Mouse (Mus musculus) neural tube, embryonic 11.5 days (tissue): ENCODE data around the gene Gm8439. TPM values are rescaled to one million over a fixed set of nuclear protein-coding genes. Genes with fewer than 3 reads are reported as not detected.
A peak's percentile ranks its signal among the peaks of the same experiment; 100 is the strongest.

Experiments
- ATAC-seq: fragments of 200-750 bp; cut with Nextera tagmentation; 2 replicates; pipeline ENCODE4 v1.8.0; 2017; ENCODE audit warnings: moderate number of reproducible peaks, mild to moderate bottlenecking, moderate TSS enrichment, moderate library complexity; ENCODE audit not compliant: insufficient read depth, low FRiP score, low TSS enrichment
- DNase-seq: peaks from one replicate; pipeline ENCODE4 v3.0.0-alpha.2; 2015; ENCODE audit warnings: low spot score
- H3K27ac ChIP-seq: fragments of 300-500 bp; sonication (generic); 2 replicates; pipeline ENCODE4 v1.5.1; 2014; ENCODE audit warnings: low read depth, mild to moderate bottlenecking, low read length
- H3K27me3 ChIP-seq: fragments of 300-500 bp; sonication (generic); 2 replicates; pipeline ENCODE4 v1.6.1; 2014; ENCODE audit warnings: mild to moderate bottlenecking, low read length, mixed read lengths; ENCODE audit not compliant: control insufficient read depth, insufficient read depth
- H3K36me3 ChIP-seq: fragments of 300-500 bp; sonication (generic); 2 replicates; pipeline ENCODE4 v1.6.1; 2014; ENCODE audit warnings: mild to moderate bottlenecking, low read length, moderate library complexity, mixed read lengths; ENCODE audit not compliant: control insufficient read depth, insufficient read depth
- H3K4me1 ChIP-seq: fragments of 300-500 bp; sonication (generic); 2 replicates; pipeline ENCODE4 v1.6.1; 2014; ENCODE audit warnings: low read length, mixed read lengths; ENCODE audit not compliant: control insufficient read depth, insufficient read depth
- H3K4me2 ChIP-seq: fragments of 300-500 bp; sonication (generic); 2 replicates; pipeline ENCODE4 v1.6.1; 2014; ENCODE audit warnings: low read depth, mild to moderate bottlenecking, moderate library complexity
- H3K4me3 ChIP-seq: fragments of 300-500 bp; sonication (generic); 2 replicates; pipeline ENCODE4 v1.5.1; 2014; ENCODE audit warnings: low read depth, low read length
- H3K9ac ChIP-seq: fragments of 300-500 bp; sonication (generic); 2 replicates; pipeline ENCODE4 v1.6.1; 2014; ENCODE audit warnings: mild to moderate bottlenecking, low read length
- H3K9me3 ChIP-seq: fragments of 300-500 bp; sonication (generic); 2 replicates; pipeline ENCODE4 v1.6.1; 2016; ENCODE audit warnings: low read length; ENCODE audit not compliant: control insufficient read depth
- WGBS: fragments of 180-500 bp; shearing (Covaris S2); extraction: QIAGEN DNeasy Blood & Tissue Kit; methylation state at CpG from one replicate; pipeline ENCODE4 v1.1.7; 2014; 5-methylcytosine and 5-hydroxymethylcytosine counted together
- polyA plus RNA-seq: library from polyadenylated mRNA; unstranded; fragments of >200 nt; fragmentation: Nextera tagmentation; extraction: Ambion mirVana; gene quantifications from 2 replicates; pipeline ENCODE4 v1.2.1, GENCODE M21; 2014

The Gm8439 gene
- polyA plus RNA-seq, 1 experiment from 2014 or later: not detected

GRCm38 (mm10) chr4:120615528-120616081 lies 27.1 kb downstream of the Gm8439 start:
- Histone ChIP-seq H3K9me3 (no peaks in the 10 kb centered on the region), H3K36me3 (no peaks in the 10 kb centered on the region), H3K4me2 (no peak overlapping the region), H3K4me1 (peaks cover 7% of the 10 kb centered on the region; the same call in 1 of the 2 replicates), H3K27me3 (no peaks in the 10 kb centered on the region), H3K9ac (no peak overlapping the region), H3K27ac (no peak overlapping the region), H3K4me3 (no peak overlapping the region)
- DNase-seq: peak; percentile 47
- no peak for ATAC-seq
- WGBS: 35% methylated on average over 10 of the region's 10 CpGs

GRCm38 (mm10) chr4:120616199-120617025 lies 27.9 kb downstream of the Gm8439 start:
- H3K4me1 ChIP-seq: peaks cover 7% of the 10 kb centered on the region; the same call in 1 of the 2 replicates
- DNase-seq: no peak
- no peak overlapping the region for H3K27ac ChIP-seq
- no peaks in the 10 kb centered on the region for H3K27me3 ChIP-seq
- H3K9ac ChIP-seq: no peak overlapping the region
- H3K4me3 ChIP-seq: no peak overlapping the region
- WGBS: 60% methylated on average over 13 of the region's 13 CpGs
- no peak overlapping the region for H3K4me2 ChIP-seq
- ATAC-seq: no peak
- H3K9me3 ChIP-seq: no peaks in the 10 kb centered on the region
- no peaks in the 10 kb centered on the region for H3K36me3 ChIP-seq

GRCm38 (mm10) chr4:120627728-120628127 lies 39.2 kb downstream of the Gm8439 start:
- Histone ChIP-seq H3K9ac (no peak overlapping the region), H3K9me3 (no peaks in the 10 kb centered on the region), H3K4me1 (no peaks in the 10 kb centered on the region), H3K4me3 (no peak overlapping the region), H3K36me3 (no peaks in the 10 kb centered on the region), H3K27me3 (no peaks in the 10 kb centered on the region), H3K4me2 (no peak overlapping the region), H3K27ac (no peak overlapping the region)
- 89% methylated on average over 6 of the region's 6 CpGs for WGBS
- no peak for ATAC-seq
- DNase-seq: no peak

GRCm38 (mm10) chr4:120630218-120630931 lies 41.8 kb downstream of the Gm8439 start:
- Histone ChIP-seq H3K27me3 (no peaks in the 10 kb centered on the region), H3K9me3 (no peaks in the 10 kb centered on the region), H3K4me3 (no peak overlapping the region), H3K36me3 (no peaks in the 10 kb centered on the region), H3K4me2 (no peak overlapping the region), H3K4me1 (no peaks in the 10 kb centered on the region), H3K9ac (no peak overlapping the region), H3K27ac (no peak overlapping the region)
- WGBS: 82% methylated on average over 8 of the region's 8 CpGs
- DNase-seq: no peak
- ATAC-seq: no peak

GRCm38 (mm10) chr4:120631828-120632227 lies 43.3 kb downstream of the Gm8439 start:
- H3K27me3 ChIP-seq: no peaks in the 10 kb centered on the region

GRCm38 (mm10) chr4:120635351-120635750 lies 46.8 kb downstream of the Gm8439 start:
- H3K4me2 ChIP-seq: no peak overlapping the region
- H3K27me3 ChIP-seq: no peaks in the 10 kb centered on the region
- H3K4me3 ChIP-seq: no peak overlapping the region
- H3K4me1 ChIP-seq: no peaks in the 10 kb centered on the region
- H3K36me3 ChIP-seq: no peaks in the 10 kb centered on the region
- WGBS: 76% methylated on average over 2 of the region's 2 CpGs
- H3K9ac ChIP-seq: no peak overlapping the region
- no peak for ATAC-seq
- no peak overlapping the region for H3K27ac ChIP-seq
- no peaks in the 10 kb centered on the region for H3K9me3 ChIP-seq
- no peak for DNase-seq

More at GRCm38 (mm10) chr4:120631828-120632227, 43.3 kb downstream of the Gm8439 start:
- no peak overlapping the region for H3K9ac ChIP-seq
- no peak overlapping the region for H3K4me2 ChIP-seq
- H3K4me1 ChIP-seq: no peaks in the 10 kb centered on the region
- H3K4me3 ChIP-seq: no peak overlapping the region
- 66% methylated on average over 6 of the region's 6 CpGs for WGBS
- DNase-seq (no peak), ATAC-seq (no peak)
- H3K9me3 ChIP-seq: no peaks in the 10 kb centered on the region
- no peak overlapping the region for H3K27ac ChIP-seq
- H3K36me3 ChIP-seq: no peaks in the 10 kb centered on the region

- Histone ChIP-seq H3K4me1 (no peaks in the 10 kb centered on the region), H3K9me3 (no peaks in the 10 kb centered on the region), H3K27me3 (no peaks in the 10 kb centered on the region), H3K4me3 (no peak overlapping the region), H3K36me3 (no peaks in the 10 kb centered on the region), H3K9ac (no peak overlapping the region), H3K27ac (no peak overlapping the region), H3K4me2 (no peak overlapping the region)
- DNase-seq: no peak
- ATAC-seq: no peak
- 93% methylated on average over 6 of the region's 6 CpGs for WGBS
Observed at GRCm38 (mm10) chr4:120641946-120642345, 53.4 kb downstream of the Gm8439 start.

- Histone ChIP-seq H3K36me3 (no peaks in the 10 kb centered on the region), H3K4me2 (no peak overlapping the region), H3K4me3 (no peak overlapping the region), H3K27ac (no peak overlapping the region), H3K4me1 (no peaks in the 10 kb centered on the region), H3K9ac (no peak overlapping the region), H3K27me3 (peaks cover 1% of the 10 kb centered on the region; the same call in 1 of the 2 replicates), H3K9me3 (no peaks in the 10 kb centered on the region)
- WGBS: 84% methylated on average over 3 of the region's 3 CpGs
- ATAC-seq (no peak), DNase-seq (no peak)
Observed at GRCm38 (mm10) chr4:120643899-120644298, 55.4 kb downstream of the Gm8439 start.
